Mouse (Mus musculus): ENCODE results near the gene Kcnj12. TPM values are rescaled to one million over a fixed set of nuclear protein-coding genes. Genes with fewer than 3 reads are reported as not detected.

Gene Kcnj12
- polyA plus RNA-seq, 1 experiment from 2014 or later, result 0.76 TPM

- Histone ChIP-seq H3K4me1 (replicated peaks; ENCODE audit: control insufficient read depth, insufficient read depth, low read length) (no peaks in the 10 kb centered on the region), H3K4me2 (replicated peaks; ENCODE audit: low read depth) (no peak overlapping the region), H3K36me3 (ENCODE audit: control insufficient read depth, insufficient read depth) (no peaks in the 10 kb centered on the region), H3K9ac (ENCODE audit: low read depth, low read length) (no peak overlapping the region), H3K27ac (ENCODE audit: low read depth, low read length) (no peak overlapping the region), H3K27me3 (replicated peaks; ENCODE audit: control insufficient read depth, insufficient read depth, low read length) (peaks cover 12% of the 10 kb centered on the region), H3K4me3 (ENCODE audit: low read depth, low read length) (no peak overlapping the region), H3K9me3 (ENCODE audit: control insufficient read depth) (no peaks in the 10 kb centered on the region)
- no peak for ATAC-seq
- WGBS, result 55% methylated on average over 11 of the region's 11 CpGs
- TF ChIP-seq CTCF (IDR thresholded peaks at IDR 0.05; ENCODE audit: low read depth), result no peak
Measured at GRCm38 (mm10) chr11:61028211-61028950, 6.0 kb downstream of the Kcnj12 start.

- H3K4me2 ChIP-seq (replicated peaks; ENCODE audit: low read depth), result no peak overlapping the region
- H3K9me3 ChIP-seq (ENCODE audit: control insufficient read depth), result no peaks in the 10 kb centered on the region
- no peak overlapping the region for H3K9ac ChIP-seq (ENCODE audit: low read depth, low read length)
- no peak for TF ChIP-seq CTCF (IDR thresholded peaks at IDR 0.05; ENCODE audit: low read depth)
- no peaks in the 10 kb centered on the region for H3K4me1 ChIP-seq (replicated peaks; ENCODE audit: control insufficient read depth, insufficient read depth, low read length)
- H3K36me3 ChIP-seq (ENCODE audit: control insufficient read depth, insufficient read depth), result no peaks in the 10 kb centered on the region
- peaks cover 3% of the 10 kb centered on the region for H3K27me3 ChIP-seq (replicated peaks; ENCODE audit: control insufficient read depth, insufficient read depth, low read length)
- H3K4me3 ChIP-seq (ENCODE audit: low read depth, low read length), result no peak overlapping the region
- H3K27ac ChIP-seq (ENCODE audit: low read depth, low read length), result no peak overlapping the region
- 51% methylated on average over 4 of the region's 4 CpGs for WGBS
- no peak for ATAC-seq
Measured at GRCm38 (mm10) chr11:61029116-61029740, 6.9 kb downstream of the Kcnj12 start.

GRCm38 (mm10) chr11:61029864-61030595 is 7.7 kb downstream of the Kcnj12 start:
- Histone ChIP-seq H3K9me3 (ENCODE audit: control insufficient read depth) (no peaks in the 10 kb centered on the region), H3K4me3 (ENCODE audit: low read depth, low read length) (no peak overlapping the region), H3K9ac (ENCODE audit: low read depth, low read length) (no peak overlapping the region), H3K4me2 (replicated peaks; ENCODE audit: low read depth) (no peak overlapping the region), H3K36me3 (ENCODE audit: control insufficient read depth, insufficient read depth) (no peaks in the 10 kb centered on the region), H3K27ac (ENCODE audit: low read depth, low read length) (no peak overlapping the region), H3K4me1 (replicated peaks; ENCODE audit: control insufficient read depth, insufficient read depth, low read length) (no peaks in the 10 kb centered on the region), H3K27me3 (replicated peaks; ENCODE audit: control insufficient read depth, insufficient read depth, low read length) (no peaks in the 10 kb centered on the region)
- ATAC-seq, result no peak
- TF ChIP-seq CTCF (IDR thresholded peaks at IDR 0.05; ENCODE audit: low read depth), result no peak
- WGBS, result 90% methylated on average over 7 of the region's 7 CpGs

- no peak overlapping the region for H3K4me3 ChIP-seq (ENCODE audit: low read depth, low read length)
- H3K4me1 ChIP-seq (replicated peaks; ENCODE audit: control insufficient read depth, insufficient read depth, low read length), result no peaks in the 10 kb centered on the region
- H3K27ac ChIP-seq (ENCODE audit: low read depth, low read length), result no peak overlapping the region
- no peak for ATAC-seq
- TF ChIP-seq CTCF (IDR thresholded peaks at IDR 0.05; ENCODE audit: low read depth), result no peak
- no peak overlapping the region for H3K4me2 ChIP-seq (replicated peaks; ENCODE audit: low read depth)
- no peaks in the 10 kb centered on the region for H3K9me3 ChIP-seq (ENCODE audit: control insufficient read depth)
- 89% methylated on average over 7 of the region's 7 CpGs for WGBS
- no peaks in the 10 kb centered on the region for H3K27me3 ChIP-seq (replicated peaks; ENCODE audit: control insufficient read depth, insufficient read depth, low read length)
- no peak overlapping the region for H3K9ac ChIP-seq (ENCODE audit: low read depth, low read length)
- H3K36me3 ChIP-seq (ENCODE audit: control insufficient read depth, insufficient read depth), result no peaks in the 10 kb centered on the region
Measured at GRCm38 (mm10) chr11:61031137-61031536, 8.8 kb downstream of the Kcnj12 start.

GRCm38 (mm10) chr11:61031658-61032445 is 9.5 kb downstream of the Kcnj12 start:
- Histone ChIP-seq H3K36me3 (ENCODE audit: control insufficient read depth, insufficient read depth) (no peaks in the 10 kb centered on the region), H3K4me3 (ENCODE audit: low read depth, low read length) (no peak overlapping the region), H3K9ac (ENCODE audit: low read depth, low read length) (no peak overlapping the region), H3K4me2 (replicated peaks; ENCODE audit: low read depth) (no peak overlapping the region), H3K27ac (ENCODE audit: low read depth, low read length) (no peak overlapping the region), H3K27me3 (replicated peaks; ENCODE audit: control insufficient read depth, insufficient read depth, low read length) (no peaks in the 10 kb centered on the region), H3K4me1 (replicated peaks; ENCODE audit: control insufficient read depth, insufficient read depth, low read length) (no peaks in the 10 kb centered on the region), H3K9me3 (ENCODE audit: control insufficient read depth) (no peaks in the 10 kb centered on the region)
- WGBS, result 77% methylated on average over 5 of the region's 5 CpGs
- no peak for ATAC-seq
- no peak for TF ChIP-seq CTCF (IDR thresholded peaks at IDR 0.05; ENCODE audit: low read depth)

- Histone ChIP-seq H3K4me3 (ENCODE audit: low read depth, low read length) (no peak overlapping the region), H3K4me1 (replicated peaks; ENCODE audit: control insufficient read depth, insufficient read depth, low read length) (no peaks in the 10 kb centered on the region), H3K4me2 (replicated peaks; ENCODE audit: low read depth) (no peak overlapping the region), H3K27ac (ENCODE audit: low read depth, low read length) (no peak overlapping the region), H3K27me3 (replicated peaks; ENCODE audit: control insufficient read depth, insufficient read depth, low read length) (no peaks in the 10 kb centered on the region), H3K9ac (ENCODE audit: low read depth, low read length) (no peak overlapping the region), H3K9me3 (ENCODE audit: control insufficient read depth) (no peaks in the 10 kb centered on the region), H3K36me3 (ENCODE audit: control insufficient read depth, insufficient read depth) (no peaks in the 10 kb centered on the region)
- TF ChIP-seq CTCF (IDR thresholded peaks at IDR 0.05; ENCODE audit: low read depth), result no peak
- ATAC-seq, result no peak
- WGBS, result 78% methylated on average over 7 of the region's 7 CpGs
Measured at GRCm38 (mm10) chr11:61032481-61032880, 10.1 kb downstream of the Kcnj12 start.

All from intestine, postnatal 0 days (tissue).